Mouse (Mus musculus): ENCODE data around the gene Dapp1.

GRCm38 (mm10) chr3:138016810-138017209 is 35.5 kb upstream of the Dapp1 start:
- TF ChIP-seq POLR2A (IDR thresholded peaks at IDR 0.05; ENCODE audit: extremely low read depth, insufficient read depth, low read length) (no peak), CTCF (IDR thresholded peaks at IDR 0.05; ENCODE audit: low read depth, low read length) (no peak)

Data from liver, adult 2 months (tissue).